Mouse (Mus musculus): Measurements from ENCODE around the gene Olfr1425. TPM values are rescaled to one million over a fixed set of nuclear protein-coding genes. Genes with fewer than 3 reads are reported as not detected.

Olfr1425 gene
- total RNA-seq, 2 experiments from 2014 or later: not detected

Other genes starting within 250 kb of the Olfr1425 start
- gene Olfr1417, start 238.5 kb downstream of the Olfr1425 start, total RNA-seq (2021): not detected
- gene Olfr1418, start 216.7 kb downstream of the Olfr1425 start, total RNA-seq (2021): not detected
- not detected for gene Olfr1419, start 202.6 kb downstream of the Olfr1425 start, total RNA-seq (2021)
- not detected for gene Olfr1420, start 191.2 kb downstream of the Olfr1425 start, total RNA-seq (2021)
- 10 to 100 TPM; 18.7 to 21.0 TPM for gene Patl1, start 165.3 kb downstream of the Olfr1425 start, total RNA-seq (2021)
- 10 to 100 TPM; 55.3 to 58.9 TPM for gene Osbp, start 111.8 kb downstream of the Olfr1425 start, total RNA-seq (2021)
- not detected for gene Olfr1423, start 36.4 kb downstream of the Olfr1425 start, total RNA-seq (2021)
- gene Olfr1424, start 15.0 kb downstream of the Olfr1425 start, total RNA-seq (2021): not detected
- gene Olfr1426, start 14.3 kb upstream of the Olfr1425 start, total RNA-seq (2021): not detected
- not detected for gene Olfr1427, start 25.6 kb upstream of the Olfr1425 start, total RNA-seq (2021)
- gene Olfr1428, start 38.2 kb upstream of the Olfr1425 start, total RNA-seq (2021): not detected
- gene Olfr76, start 45.5 kb upstream of the Olfr1425 start, total RNA-seq (2021): not detected
- gene Olfr1555-ps1, start 92.4 kb upstream of the Olfr1425 start, total RNA-seq (2021): not detected
- not detected for gene Olfr1431, start 122.9 kb upstream of the Olfr1425 start, total RNA-seq (2021)
- not detected for gene Olfr1432, start 154.9 kb upstream of the Olfr1425 start, total RNA-seq (2021)
- gene Olfr262, start 163.9 kb upstream of the Olfr1425 start, total RNA-seq (2021): not detected
- gene Olfr235, start 183.3 kb upstream of the Olfr1425 start, total RNA-seq (2021): not detected
- gene Olfr1434, start 202.1 kb upstream of the Olfr1425 start, total RNA-seq (2021): not detected
- not detected for gene Olfr1436, start 221.4 kb upstream of the Olfr1425 start, total RNA-seq (2021)
- not detected for gene Olfr1437, start 247.4 kb upstream of the Olfr1425 start, total RNA-seq (2021)